Mouse (Mus musculus): ENCODE results near the gene Zcchc12. TPM values are rescaled to one million over a fixed set of nuclear protein-coding genes. Genes with fewer than 3 reads are reported as not detected.
A peak's percentile ranks its signal among the peaks of the same experiment; 100 is the strongest.

Gene Zcchc12
- 10 to 100 TPM; 45.9 to 55.5 TPM for total RNA-seq (2021)
- long read RNA-seq, transcript Zcchc12-201 (4 exons, 2,089 nt) = minor isoform, 8 of 56 reads
- long read RNA-seq, transcript Zcchc12-204 (5 exons, 2,181 nt) = major isoform, 9 of 56 reads
- long read RNA-seq, partial matches to known transcripts = 3 of 56 reads
- long read RNA-seq, other reads (novel, unspliced or antisense) = 36 of 56 reads

DNA sequence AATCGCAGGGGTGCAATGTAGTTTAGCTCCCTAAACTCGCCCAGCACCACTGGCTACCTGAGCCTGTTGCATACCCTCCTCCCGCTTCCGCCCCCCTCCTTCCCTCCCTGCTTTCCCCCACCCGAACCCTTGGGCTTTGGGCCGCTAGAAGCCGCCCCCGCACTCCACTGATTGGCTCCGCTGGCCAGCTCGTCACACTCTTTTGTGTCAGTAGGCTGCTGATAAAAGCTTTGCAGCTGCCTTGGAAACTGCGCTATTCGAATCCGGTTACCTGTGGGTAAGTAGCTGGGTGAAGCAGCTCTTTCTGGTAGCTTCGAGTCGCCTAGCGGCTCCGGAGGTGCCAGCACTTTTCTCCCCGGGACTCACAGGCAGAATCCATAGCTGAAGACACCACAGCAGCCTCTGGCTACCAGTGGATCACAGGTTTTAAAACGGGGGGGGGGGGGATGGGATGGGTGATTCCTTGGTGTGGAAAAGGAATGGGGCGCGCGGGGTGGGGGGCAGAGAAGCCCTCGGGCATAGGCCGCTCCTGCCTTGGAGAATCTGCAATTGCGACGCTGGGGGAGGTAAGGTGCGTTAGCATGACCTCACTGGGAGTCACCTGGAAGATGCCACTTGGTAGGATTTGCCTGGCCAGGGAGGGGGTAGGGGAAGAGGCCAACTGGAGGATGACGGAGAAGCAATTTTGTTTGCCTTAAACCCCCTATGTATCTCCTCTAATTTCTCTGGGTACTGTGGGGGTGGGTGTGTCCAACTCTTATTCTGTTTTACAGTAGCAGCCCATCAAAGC lies at the start of gene Zcchc12:
Gene Zcchc12 (plus strand): TSS at position 169 of the 790 bp plus-strand sequence.
- DNase-seq (ENCODE audit: low spot score in 2 of 2) = peak; percentile 35 to 46

DNA sequence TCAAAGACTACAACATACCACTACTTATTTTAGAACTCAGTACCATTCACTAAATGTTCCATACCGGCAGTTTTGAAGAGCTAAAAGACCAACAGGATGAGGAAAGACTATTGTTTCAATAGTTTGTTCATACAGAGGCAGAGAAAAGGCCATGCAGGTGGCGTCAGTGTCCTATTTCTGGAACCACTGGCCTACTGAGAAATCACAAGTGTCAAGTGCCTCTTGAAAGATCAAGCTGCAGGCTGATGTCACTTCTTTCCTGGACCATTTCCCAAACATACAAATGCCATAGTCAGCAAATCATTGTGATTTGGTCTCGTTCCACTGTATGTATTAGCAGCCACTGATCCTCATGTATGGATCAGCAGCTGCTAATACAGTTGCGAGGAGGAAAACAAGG lies 49.0 kb upstream of the Zcchc12 start:
- no peak for DNase-seq (ENCODE audit: low spot score in 2 of 2)

DNA sequence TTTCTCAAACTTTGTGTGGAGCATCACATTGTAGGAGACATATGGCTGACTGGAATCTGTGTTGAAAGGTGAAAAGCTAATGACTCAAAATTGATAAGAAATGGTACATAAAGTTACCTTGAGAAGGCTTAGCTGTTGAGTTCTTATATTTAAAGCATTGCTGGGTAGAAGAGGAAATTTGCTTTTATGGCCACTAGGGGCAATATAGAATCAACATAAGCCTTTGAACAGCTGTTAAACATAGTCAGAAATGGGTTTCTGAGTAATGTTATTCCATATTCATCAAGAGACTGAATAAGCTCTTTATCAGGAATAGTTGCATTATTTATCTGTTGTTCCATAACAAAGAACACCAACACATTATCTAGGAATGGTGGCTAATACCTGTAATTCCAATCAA lies 45.6 kb upstream of the Zcchc12 start:
- DNase-seq (ENCODE audit: low spot score in 2 of 2) = no peak

DNA sequence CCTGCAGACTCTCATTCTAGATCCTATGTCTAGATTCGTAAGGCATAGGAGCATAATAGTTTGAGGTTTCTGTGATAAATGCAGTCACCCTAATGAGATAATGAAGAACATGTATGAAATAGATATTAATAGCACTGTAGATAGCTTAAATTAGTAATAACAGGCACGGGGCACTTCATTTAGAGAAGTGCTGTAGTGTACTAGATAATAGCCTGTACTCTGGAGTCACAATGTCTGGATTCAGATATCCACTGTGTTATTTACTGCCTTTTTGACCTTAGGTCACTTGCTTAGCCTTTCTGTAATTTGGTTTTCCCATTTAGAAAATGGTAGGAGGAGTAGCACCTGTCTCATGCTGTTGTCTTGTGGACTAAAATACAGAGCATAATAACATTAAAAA lies 39.0 kb upstream of the Zcchc12 start:
- DNase-seq (ENCODE audit: low spot score in 2 of 2) = no peak

DNA sequence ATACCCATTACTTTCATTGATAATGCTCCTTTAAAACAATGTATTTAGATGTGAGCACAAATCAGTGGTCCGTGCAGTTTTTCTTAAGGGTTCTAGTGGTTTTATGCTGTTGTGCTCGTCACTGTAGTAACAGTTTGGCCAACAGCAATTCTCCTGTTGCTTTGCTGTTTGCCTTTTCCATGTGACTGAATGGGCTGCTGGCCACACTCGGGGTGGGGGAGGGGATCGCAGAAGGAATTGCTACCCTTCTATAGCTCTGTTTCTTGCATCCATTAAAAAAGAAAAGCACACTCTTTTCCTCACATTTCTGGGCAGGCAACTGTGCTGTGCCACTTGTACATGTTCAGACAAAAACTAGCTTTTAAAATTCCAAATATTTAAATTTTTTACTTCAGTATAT lies 34.1 kb upstream of the Zcchc12 start:
- no peak for DNase-seq (ENCODE audit: low spot score in 2 of 2)

DNA sequence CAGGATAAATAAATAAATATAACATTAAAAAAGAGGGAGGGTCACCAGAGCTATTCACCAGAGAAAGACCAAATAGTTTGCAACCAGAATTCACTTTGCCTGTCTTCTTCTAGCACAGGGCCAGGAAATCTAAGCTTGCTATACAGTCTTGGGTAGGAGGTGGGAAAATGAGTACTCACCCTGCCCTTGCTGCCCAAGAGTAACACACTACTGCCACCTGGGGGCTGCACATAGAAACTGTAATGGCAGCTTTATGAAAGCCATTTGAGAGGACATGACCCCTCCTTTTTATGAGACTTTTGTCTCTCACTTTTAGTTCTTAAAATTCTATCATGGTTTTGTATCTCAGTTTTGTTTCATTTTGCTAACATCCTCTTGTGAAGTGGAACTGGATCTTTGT lies 12.1 kb upstream of the Zcchc12 start:
- peak in 1 of 2 experiments; percentile 28 for DNase-seq (ENCODE audit: low spot score in 2 of 2)

DNA sequence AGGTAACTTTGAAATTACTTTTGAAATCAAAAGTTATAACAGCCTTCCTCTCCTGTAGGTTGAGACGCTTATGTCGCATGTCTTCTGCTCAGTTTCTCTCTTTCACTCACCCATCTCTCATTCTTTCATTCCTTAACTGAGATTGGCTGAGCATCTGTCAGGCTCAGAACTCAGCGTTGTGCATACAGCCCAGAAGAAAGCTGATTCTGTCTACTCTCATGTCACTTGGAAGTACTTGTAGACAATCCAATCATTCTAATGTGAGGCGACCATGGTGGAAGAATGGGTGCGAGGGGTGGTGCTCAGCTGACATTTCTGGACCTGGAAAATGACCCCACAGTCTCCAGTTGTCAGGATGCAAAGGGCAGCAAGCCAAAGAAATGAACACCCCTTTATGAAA lies 9.7 kb upstream of the Zcchc12 start:
- DNase-seq (ENCODE audit: low spot score in 2 of 2) = no peak

DNA sequence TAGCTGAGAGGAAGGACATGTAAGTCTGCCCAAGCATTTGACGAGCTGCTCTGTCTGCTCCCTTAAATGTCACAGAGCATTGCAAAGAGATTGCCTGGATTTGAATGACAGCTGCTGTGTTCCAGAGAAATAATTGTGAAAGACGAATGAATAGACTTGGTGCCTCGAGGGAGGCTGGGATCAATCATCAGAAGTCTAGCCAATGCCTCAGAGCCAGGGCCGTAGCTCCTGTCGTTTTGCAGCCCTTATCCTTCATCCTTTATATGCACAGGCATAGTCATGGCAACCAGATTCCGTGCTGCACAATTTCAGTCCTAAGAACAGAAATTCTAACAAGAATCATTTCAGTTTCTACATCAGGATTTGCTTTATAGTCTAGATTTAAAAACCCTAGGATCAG lies 9.3 kb upstream of the Zcchc12 start:
- DNase-seq (ENCODE audit: low spot score in 2 of 2) = peak in 1 of 2 experiments; percentile 13

DNA sequence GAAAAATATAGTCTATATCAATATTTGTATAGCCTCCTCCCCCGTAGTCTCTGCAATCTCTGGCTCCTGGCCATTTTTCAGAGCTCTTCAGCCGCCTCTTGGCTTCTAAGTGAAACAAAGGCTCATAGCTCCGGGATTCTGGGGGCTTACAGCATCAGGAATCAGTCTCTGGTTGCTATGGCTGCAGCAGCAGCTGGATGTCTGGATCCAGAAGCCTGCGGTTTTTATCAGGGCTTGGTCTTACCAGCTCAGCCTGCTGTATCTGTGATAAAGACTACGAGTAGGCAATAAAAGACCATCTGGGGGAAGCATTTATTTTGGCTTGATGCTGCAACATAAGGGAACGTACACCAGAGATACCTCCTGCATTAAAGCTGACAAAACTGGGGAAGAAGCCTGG lies 1.8 kb upstream of the Zcchc12 start:
- no peak for DNase-seq (ENCODE audit: low spot score in 2 of 2)

DNA sequence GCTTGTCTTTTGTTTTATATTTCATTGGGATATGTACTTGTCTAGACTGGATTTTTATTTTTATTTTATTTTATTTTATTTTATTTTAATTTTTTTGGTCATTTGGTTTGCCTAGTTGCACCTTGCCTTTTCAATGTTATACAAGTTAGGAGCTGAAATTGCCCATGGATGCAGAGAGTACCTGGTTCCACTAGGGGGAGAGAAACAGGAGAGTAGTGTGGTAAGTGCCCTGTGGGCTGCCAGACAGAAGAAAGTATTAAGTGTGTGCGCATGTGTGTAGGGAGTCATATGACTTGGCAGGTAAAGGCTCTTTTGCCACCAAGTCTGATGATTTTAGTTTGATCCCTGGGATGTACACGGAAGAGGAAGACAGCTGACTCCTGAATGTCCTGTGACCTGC lies 13.8 kb downstream of the Zcchc12 start:
- no peak for DNase-seq (ENCODE audit: low spot score in 2 of 2)

DNA sequence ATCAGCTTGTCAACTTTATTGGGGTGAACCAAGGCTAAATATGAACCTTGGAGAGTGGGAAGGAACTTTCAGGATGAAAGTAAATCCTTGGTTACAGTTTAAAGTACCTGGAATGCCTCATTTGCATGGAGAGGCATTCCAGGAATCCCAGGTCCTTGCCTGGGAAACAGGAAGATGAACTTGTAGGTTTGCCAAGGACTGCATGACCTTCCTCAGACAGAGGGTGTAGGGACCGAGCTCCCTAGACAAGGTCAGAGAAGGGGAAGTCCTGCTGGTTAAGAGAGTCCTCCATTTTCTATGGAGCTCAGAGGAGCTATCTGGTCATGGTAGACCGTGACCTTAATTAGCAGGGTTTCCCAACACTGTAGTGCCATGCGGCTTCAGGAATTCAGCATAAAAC lies 15.5 kb downstream of the Zcchc12 start:
- DNase-seq (ENCODE audit: low spot score in 2 of 2) = no peak

DNA sequence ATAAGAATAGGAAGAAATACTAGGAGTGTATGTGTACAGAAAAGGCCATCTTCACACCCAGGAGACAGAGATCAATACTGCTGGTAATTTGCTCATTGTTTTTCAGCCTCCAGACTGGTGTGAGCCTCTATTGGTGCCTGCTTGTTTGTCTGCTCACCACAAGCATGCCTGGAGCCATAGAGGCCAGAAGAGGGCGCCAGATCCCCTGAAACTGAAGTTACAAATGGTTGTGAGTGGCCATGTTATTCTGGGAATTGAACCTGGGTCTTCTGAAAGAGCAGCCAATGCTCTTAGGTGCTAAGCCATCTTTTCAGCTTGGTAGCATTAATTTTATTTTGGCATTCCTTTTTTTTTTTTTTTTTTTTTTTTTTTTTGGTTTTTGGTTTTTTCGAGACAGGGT lies 25.7 kb downstream of the Zcchc12 start:
- no peak for DNase-seq (ENCODE audit: low spot score in 2 of 2)

DNA sequence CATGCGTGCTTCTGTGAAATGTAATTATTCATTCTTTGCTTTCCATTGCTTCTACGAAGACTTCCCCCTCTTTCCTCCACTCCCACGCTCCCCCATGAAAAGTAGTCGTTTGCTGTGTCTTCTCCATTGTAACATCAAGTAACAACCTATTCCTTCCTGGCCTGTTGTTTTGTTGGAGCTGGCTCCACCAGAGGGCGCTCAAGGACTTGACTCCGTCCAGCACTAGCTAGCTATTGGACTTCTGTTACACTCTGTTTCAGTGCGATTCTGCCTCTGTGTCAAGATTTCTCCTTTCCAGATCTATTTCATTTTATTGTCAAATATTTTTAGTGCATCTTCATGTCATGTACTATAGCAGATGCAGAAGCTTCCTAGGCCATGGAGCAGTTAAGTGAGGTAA lies 30.1 kb downstream of the Zcchc12 start:
- DNase-seq (ENCODE audit: low spot score in 2 of 2) = peak; percentile 64 to 88

DNA sequence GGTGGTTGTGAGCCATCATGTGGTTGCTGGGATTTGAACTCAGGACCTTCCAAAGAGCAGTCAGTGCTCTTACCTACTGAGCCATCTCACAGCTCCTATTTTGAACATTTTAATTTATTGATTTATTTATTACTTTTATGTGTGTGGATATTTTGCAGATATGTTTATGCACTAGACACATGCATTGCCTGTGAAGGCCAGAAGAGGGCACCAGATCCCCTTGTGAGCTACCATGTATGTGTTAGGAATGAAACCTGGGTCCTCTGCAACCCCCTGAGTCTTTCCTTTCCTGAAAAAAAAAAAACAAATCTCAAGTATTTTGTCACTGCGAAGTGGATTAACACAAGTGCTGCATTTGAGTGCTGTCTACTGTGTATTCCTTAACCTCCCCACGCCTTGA lies 30.9 kb downstream of the Zcchc12 start:
- DNase-seq (ENCODE audit: low spot score in 2 of 2) = peak; percentile 18 to 78

DNA sequence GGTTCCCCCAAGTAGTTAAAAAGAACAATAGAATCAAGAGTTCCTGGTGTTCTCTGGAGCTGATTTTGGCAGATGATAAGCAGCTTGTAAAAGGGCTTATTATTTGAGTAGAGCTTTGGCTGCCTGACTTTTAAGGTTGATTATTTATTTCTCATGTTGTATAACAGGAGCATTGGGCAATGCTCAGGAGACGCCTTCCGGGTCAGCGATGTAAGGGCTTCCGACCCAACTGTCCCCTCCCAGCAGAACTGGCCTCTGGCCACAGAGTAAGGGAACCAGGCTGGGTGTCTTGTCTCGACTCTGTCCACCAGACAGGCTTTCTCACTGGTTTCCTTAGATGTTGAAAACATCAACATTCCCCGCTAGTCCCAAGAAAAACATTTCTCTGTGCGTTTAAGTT lies 33.2 kb downstream of the Zcchc12 start:
- no peak for DNase-seq (ENCODE audit: low spot score in 2 of 2)

DNA sequence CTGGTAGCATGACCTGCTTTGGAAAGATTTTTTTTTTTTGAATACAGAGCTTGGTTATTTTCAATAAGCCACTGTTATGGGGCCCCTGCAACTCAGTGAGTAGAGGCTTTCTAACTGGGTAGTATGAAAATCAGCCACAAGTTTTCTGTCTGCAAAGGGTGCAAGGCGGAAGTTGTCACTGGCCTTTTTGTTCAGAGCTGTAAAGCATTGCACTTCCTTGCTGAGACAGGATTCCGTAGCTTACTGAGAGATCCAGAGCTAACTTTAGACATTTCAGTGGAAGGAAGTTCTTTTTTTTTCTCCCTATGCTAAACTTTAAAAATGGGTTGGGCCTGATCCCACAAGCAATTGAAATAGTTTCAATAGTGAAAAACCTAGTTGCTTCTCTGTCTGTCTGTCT lies 33.6 kb downstream of the Zcchc12 start:
- no peak for DNase-seq (ENCODE audit: low spot score in 2 of 2)

DNA sequence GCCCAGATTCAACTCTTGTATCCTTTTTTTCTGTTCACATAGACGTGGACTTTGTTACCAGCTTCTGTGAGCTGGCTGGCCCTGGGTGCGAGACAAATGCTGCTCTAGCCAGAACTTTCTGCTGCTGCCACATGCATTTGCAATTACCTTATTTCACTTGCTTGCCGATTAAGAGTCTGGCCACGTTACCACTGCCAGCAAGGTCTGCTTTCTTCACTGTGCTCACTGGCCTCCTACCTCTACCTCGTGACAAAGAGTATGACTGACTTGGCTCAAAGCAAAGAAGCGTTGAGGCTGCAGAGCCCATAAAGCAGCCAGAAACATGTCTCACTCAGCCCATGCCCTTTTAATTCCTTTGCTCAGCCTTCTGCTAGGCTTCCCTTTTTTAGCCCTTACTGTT lies 39.9 kb downstream of the Zcchc12 start:
- peak in 1 of 2 experiments; percentile 5 for DNase-seq (ENCODE audit: low spot score in 2 of 2)

Other genes starting within 250 kb of the Zcchc12 start
- 1 to 10 TPM; 3.2 to 4.7 TPM for gene Il13ra1, start 83.8 kb upstream of the Zcchc12 start, total RNA-seq (2021)
- 10 to 100 TPM; 30.0 to 30.2 TPM for gene Lonrf3, start 132.4 kb downstream of the Zcchc12 start, total RNA-seq (2021)
- not detected for gene Gm6268, start 205.4 kb downstream of the Zcchc12 start, total RNA-seq (2021)